Mouse (Mus musculus): ENCODE measurements around the gene Tmem237. TPM values are rescaled to one million over a fixed set of nuclear protein-coding genes. Genes with fewer than 3 reads are reported as not detected.

Tmem237 gene
- total RNA-seq, 2 experiments from 2014 or later, result not detected

DNA sequence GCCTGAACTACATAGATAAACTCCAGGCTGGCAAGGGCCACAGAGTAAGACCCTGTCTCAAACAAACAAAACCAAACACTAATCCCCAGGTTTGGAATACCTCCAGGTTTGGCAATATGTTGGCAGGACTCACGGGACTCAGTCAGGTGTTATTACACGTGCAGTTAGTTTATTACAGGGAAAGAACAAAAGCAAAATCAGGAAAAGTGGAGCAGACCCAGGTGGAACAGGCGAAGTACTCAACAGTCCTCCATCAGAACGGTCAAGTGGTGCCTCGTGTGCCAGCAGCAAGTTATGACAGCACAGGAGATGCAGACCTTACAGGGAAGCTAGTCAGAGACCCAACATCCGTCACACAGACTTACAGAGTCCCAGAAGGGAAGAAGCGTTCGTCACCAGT is 9.7 kb downstream of the Tmem237 start:
- ATAC-seq (replicated peaks; ENCODE audit: low FRiP score, poor library complexity, severe bottlenecking), result no peak

DNA sequence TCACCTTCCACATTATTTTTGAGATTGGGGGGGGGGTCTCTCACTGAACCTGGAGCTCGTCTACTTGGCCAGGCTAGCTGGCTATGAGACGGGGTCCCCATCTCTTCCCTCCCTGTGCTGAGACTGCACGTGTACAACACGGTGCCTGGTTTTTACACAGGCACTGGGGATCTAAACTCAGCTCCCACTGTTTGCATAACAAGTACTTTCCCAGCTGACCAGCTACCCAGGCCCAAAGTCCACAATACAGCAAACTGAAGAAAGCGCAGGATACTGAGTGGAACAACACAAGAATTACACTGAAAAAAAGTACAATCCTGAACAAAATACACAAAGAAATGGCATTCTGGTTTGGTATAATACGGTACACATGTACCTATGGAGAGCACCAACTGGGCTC is 18.1 kb downstream of the Tmem237 start:
- no peak for ATAC-seq (replicated peaks; ENCODE audit: low FRiP score, poor library complexity, severe bottlenecking)

DNA sequence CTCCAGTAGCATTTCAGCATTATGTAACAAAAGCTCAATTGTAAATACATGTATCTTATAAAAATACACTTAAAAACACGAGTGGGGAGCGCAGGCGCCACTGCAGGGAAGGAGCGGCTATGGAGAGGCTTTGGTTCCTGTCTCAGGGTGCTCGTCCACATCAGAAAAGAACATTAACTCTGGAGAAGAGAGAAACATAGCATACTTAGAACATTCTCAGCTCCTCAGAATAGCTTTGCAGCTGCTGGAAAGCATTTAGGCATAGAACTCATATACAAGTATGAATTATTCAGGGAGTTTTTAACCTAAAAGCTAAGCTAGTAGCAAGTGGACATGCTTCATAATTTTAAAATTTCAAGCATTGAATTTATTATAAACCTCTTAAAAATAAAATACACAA is 19.2 kb downstream of the Tmem237 start:
- no peak for ATAC-seq (replicated peaks; ENCODE audit: low FRiP score, poor library complexity, severe bottlenecking)

DNA sequence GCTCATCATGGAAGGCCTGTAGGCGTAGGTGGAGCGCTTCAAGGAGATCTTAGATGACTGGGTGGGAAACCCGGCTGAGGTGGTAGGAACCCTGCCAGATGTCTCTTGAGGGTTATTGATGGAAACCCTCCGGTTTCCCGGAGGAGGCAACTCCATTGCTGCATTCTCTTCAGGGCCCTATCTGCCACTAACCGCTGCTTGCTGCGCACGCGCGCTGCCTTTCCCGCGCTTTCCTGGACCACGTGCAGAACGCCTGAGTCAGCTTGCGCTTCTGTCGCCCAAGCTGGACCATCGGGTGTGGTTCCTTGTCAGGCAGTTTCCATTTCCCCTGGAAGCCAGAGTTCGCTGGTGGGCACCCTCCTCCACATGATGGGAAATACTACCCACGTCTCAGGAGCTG is 25.5 kb downstream of the Tmem237 start, which contains the start of gene C2cd6:
C2cd6 (minus strand) TSS at position 196 of the 400 bp plus-strand sequence.
- no peak for ATAC-seq (replicated peaks; ENCODE audit: low FRiP score, poor library complexity, severe bottlenecking)

DNA sequence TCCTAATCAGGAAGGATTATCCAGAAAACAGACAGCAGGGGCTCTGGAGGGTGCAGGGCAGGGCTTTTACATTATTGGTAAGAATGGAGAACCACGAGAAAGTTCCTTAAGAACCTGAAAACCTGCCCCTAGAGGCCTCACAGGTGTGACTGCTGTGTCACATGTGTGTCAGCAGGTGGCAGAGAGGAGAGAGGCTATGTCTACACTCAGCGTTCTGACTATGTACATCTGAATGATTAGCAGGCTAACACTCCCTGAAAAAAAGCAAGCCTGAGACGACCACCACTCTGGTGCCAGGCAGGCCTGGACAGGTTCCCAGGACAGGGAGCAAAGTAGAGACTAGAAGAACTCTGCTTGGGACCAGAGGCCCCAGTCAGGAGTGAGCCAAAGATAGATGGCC is 49.3 kb downstream of the Tmem237 start:
- ATAC-seq (replicated peaks; ENCODE audit: low FRiP score, poor library complexity, severe bottlenecking), result no peak

DNA sequence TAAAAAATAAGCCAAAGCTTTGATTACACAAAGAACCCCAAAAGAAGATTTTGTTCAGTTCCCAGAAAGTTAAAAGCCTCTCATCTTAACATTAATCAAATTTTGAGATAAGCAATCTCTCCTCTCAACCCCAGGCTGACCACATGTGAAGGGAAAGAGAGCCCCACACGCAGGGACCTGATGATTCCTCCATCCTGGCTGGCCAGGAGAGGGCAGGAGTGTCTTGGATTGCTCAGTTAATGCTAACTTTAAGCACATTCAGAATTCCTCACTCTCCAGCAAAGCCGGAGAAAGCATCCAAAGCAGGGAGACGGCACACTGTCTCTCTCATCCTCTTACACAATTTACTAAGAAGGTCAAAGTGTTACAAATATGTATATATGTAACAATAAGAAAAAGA is 52.2 kb downstream of the Tmem237 start:
- no peak for ATAC-seq (replicated peaks; ENCODE audit: low FRiP score, poor library complexity, severe bottlenecking)

DNA sequence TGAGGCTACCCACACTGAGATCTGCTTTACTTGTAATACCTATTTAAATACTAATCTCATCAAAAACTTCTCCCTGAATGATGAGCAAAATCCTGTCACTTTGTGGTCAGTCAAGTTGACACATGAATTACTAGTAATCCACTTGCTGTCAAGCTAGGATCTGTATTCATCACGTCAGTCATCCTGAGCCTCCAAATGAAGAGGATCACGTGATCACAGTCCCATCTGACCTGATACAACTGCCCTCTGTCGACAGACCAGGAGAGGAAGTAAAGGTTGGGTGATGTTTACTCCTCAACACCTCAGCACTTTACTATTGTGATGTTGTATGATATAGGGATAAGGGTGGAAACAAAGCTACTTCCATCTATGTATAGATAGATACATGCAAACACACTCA is 56.5 kb downstream of the Tmem237 start:
- ATAC-seq (replicated peaks; ENCODE audit: low FRiP score, poor library complexity, severe bottlenecking), result no peak

DNA sequence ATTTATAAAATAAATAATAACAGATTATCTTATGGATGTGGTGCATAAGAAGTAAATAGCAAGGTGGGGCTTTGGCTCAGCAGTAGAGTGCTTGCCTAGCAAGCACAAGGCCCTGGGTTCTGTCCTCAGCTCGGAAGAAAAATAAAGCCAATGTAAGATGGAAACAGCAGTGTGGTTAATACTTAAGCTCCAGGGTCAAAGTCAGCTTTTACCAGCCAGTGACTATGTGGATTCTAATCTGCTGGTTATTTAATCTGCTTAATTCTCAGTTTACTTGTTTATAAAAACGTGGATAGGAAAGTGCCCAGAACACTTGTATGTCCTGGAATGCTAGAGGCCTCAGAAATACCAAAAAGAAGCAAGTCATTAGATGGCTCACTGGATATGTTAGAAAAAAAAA is 63.3 kb downstream of the Tmem237 start:
- ATAC-seq (replicated peaks; ENCODE audit: low FRiP score, poor library complexity, severe bottlenecking), result no peak

DNA sequence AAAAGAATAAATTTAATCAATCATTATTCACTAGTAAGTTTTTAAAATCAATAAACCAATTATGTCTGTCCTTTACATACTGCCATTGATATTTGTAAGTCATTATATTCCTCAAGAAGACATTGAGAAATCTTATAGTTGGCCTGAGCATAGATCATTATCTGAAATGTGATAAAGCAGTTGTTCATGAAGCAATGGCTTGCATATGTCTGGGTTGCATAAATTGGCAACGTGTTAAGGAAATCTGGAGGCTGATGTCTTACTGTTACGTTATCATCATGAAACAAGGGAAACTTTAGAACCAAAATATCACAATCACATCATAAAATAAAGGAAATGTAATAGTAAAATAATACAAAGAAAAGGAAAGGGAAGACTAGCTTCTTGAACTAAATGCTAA is 68.9 kb downstream of the Tmem237 start:
- ATAC-seq (replicated peaks; ENCODE audit: low FRiP score, poor library complexity, severe bottlenecking), result no peak

Other genes starting within 250 kb of the Tmem237 start
- 453 and 558 TPM in 2 replicates for gene Trak2, start 147.0 kb downstream of the Tmem237 start, total RNA-seq (2015; ENCODE audit: low replicate concordance)
- gene Trak2, start 147.0 kb downstream of the Tmem237 start, total RNA-seq (2017; ENCODE audit: low replicate concordance), result 520 and 536 TPM in 2 replicates
- 237 and 245 TPM in 2 replicates for gene Stradb, start 146.9 kb downstream of the Tmem237 start, total RNA-seq (2015; ENCODE audit: low replicate concordance)
- 160 and 184 TPM in 2 replicates for gene Stradb, start 146.9 kb downstream of the Tmem237 start, total RNA-seq (2017; ENCODE audit: low replicate concordance)
- gene C2cd6, start 25.5 kb downstream of the Tmem237 start, total RNA-seq (2015; ENCODE audit: low replicate concordance), result not detected in 2 replicates
- not detected in 2 replicates for gene C2cd6, start 25.5 kb downstream of the Tmem237 start, total RNA-seq (2017; ENCODE audit: low replicate concordance)
- 1.7 and 4.0 TPM in 2 replicates for gene Mpp4, start 43.0 kb upstream of the Tmem237 start, total RNA-seq (2015; ENCODE audit: low replicate concordance)
- gene Mpp4, start 43.0 kb upstream of the Tmem237 start, total RNA-seq (2017; ENCODE audit: low replicate concordance), result 1.9 TPM in 1 of 2 replicates, not detected in the other
- 11.9 and 15.1 TPM in 2 replicates for gene Als2, start 116.8 kb upstream of the Tmem237 start, total RNA-seq (2015; ENCODE audit: low replicate concordance)
- gene Als2, start 116.8 kb upstream of the Tmem237 start, total RNA-seq (2017; ENCODE audit: low replicate concordance), result 20.6 and 22.1 TPM in 2 replicates
- gene Cdk15, start 136.5 kb upstream of the Tmem237 start, total RNA-seq (2015; ENCODE audit: low replicate concordance), result not detected in 2 replicates
- gene Cdk15, start 136.5 kb upstream of the Tmem237 start, total RNA-seq (2017; ENCODE audit: low replicate concordance), result not detected in 2 replicates